Mouse (Mus musculus) thymus, postnatal 4 days (tissue): ENCODE measurements around the gene Dnm1.

ENCODE experiments used
- DNase-seq: peaks from one replicate; pipeline ENCODE4 v3.0.0; 2021

Gene Dnm1

DNA sequence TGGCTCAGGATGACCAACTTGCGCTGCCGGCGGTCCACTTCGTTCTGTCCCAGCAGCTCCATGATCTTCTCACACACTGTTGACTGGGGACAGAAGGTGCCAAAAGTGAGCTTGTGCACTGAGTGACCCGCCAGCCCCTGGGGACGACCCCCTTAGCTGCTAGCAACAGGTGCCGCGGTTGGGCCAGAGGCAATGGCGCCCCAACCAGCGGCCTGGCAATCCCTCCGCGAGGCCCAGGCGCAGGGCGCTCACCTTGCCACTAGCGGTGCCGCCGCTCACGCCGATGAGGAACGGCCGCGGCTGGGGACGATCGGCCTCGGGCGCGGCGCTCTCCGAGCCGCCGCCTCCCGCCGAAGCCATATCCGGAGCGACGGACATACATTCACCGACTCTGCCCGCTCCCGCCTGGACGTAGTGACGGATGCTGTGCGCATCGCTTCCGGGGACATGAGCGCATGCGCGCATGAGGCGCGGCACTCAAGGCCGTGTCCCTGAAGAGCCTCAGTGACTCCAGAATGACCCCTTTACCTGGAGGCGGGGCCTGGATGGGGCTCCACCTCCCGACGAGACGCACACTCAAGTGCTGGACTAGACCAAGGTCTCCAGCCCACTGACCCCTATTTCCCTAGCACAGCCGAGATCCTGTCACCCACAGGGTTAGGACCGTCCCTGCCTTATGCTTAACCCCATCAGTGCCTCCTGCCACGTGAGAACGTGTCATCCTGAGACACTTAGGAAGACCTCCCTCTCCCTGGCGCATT is 93.3 kb downstream of the Dnm1 start, which contains the start of gene Uck1:
TSS of gene Uck1 (minus strand) at position 503 of the 761 bp plus-strand sequence.
- peak; percentile 90 for DNase-seq

DNA sequence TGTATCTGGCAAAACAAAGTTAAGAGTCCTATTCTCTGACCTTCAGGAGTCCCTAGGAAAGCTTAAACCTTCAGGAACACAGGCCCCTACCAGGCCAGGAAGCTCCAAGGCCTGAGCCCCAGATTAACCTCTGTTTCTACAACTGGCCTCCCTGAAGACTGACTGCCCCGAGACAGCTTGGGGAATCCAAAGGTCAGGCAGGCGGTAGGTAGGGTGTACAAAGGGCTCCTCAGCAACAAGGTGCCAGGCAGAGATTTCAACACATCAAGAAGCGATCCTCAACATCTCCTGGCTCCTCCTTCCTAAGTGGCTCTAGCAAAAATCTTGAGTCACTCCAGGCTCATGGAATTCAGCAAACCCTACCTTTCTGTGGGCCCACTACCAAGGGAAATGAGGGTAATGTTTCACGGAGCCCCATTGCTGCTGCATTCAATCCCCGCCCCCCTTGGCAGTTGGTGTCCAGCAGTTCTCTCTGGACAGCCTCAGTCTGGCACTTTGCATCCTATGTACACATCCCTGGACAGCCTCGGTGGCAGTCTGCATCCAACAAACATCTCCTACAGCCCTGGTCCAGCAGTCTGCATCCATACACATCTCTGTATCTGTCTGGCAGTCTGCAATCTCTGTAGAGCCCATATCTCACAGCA is 94.1 kb downstream of the Dnm1 start:
- DNase-seq: no peak
